Mouse (Mus musculus) left cerebral cortex, postnatal 4 days (tissue): Measurements from ENCODE around the gene Ankdd1b. TPM values are rescaled to one million over a fixed set of nuclear protein-coding genes. Genes with fewer than 3 reads are reported as not detected.

Experiments
- DNase-seq: peaks from one replicate; pipeline ENCODE4 v3.0.0-alpha.2; 2022
- intact Hi-C: fragments of 180-260 bp; cut with DNase I; formaldehyde crosslinking; loops from one replicate; pipeline ENCODE4 v1.15.1; 2025
- total RNA-seq, 2 experiments: library from RNA; stranded (reverse); gene quantifications; 2 replicates each; pipeline ENCODE4 v1.2.3; 2021

Ankdd1b gene
- total RNA-seq, 2 experiments from 2014 or later = not detected

DNA sequence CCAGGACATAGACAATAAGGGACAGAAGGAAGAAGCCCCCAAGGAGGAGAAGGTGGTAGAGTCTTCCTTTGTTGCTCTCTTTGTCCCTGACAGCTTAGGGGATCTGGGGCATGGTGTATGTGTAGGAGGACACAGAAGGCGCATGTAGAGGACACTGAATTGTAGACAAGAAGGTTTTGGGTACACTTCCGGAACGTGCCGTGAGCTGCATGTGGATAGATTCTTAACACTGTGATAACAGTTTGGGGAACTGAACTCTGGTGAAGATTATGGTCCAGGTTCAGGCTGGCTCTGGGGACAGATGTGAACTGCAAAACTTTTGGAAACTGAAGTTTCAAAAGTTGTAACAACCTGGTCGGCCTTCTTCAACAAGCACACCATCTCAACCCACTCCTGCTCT is 13.4 kb downstream of the Ankdd1b start:
- intact Hi-C loops = no loop called here
- DNase-seq = no peak

DNA sequence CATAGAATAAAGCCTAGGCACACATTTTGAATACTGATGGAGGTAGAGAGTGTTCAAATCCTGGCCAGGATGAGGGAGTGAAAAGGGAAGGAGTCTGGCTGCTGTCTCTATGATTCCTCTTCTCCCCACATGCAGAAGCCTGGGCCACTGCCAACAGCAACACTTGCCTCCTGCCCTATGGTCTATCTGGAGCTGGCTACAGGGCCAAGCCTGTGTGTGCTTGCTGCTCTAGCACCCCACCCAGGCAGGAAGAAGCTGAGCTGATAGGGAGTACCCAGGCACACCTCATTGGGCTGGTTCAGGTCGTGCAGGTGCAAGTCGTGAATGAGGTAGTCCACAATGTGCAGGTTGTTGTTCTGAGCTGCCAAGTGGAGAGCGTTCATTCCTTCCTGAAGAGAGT is 16.7 kb downstream of the Ankdd1b start:
- intact Hi-C loops = no loop called here
- DNase-seq = peak; percentile 24

DNA sequence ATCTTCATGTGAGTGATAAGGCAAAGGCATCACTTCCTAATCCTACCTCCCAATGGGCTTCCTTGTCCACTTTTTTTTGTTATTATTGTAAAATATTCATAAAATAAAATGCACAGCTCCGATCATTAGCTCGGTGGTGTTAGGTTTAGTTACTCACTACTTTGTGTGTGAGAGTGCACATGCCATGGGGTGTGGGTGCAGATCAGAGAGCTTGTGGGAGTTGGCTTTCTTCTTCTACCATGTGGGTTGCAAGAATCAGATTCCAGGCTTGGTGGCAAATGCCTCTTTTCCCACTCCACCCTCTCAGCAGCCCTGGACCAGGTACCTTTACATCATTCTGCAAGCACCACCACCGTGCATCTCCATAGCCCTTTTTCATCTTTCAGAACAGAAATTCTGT is 18.4 kb downstream of the Ankdd1b start:
- intact Hi-C loops = no loop called here
- no peak for DNase-seq

DNA sequence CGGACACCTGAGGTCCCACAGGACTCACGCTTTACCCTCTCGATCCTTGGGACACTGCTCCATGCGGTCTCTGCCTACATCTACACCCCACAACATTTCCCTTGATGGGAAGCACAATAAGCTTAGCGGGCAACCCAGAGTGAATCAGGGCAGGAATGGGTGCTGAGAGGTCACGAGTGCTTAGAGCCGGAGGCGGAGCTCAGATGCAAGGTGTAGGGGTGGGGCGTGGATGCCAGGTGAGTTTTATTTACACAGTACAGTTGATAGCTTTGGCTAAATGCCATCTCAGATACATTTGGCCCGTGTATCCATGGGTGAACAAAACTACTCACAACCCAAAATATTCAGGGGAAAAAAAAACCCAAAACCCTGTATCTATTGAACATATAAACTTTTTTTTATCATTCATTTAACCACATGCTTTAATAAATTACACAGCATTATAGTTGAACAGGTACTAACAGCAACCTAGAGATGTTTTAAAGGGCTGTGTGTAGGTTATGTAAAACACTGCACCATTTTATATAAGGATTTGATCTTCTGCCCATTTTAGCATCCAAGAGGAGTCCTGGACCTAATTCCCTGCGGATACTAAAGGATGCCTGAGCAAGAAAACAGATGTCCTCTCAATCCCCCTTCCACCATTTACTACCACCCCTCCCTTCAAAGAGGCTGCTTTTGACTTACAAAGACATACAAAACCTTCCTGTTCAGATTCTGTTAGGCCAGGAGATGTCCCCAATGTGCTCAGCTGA is 19.4 kb downstream of the Ankdd1b start:
- no peak for DNase-seq
- intact Hi-C loops = no loop called here

DNA sequence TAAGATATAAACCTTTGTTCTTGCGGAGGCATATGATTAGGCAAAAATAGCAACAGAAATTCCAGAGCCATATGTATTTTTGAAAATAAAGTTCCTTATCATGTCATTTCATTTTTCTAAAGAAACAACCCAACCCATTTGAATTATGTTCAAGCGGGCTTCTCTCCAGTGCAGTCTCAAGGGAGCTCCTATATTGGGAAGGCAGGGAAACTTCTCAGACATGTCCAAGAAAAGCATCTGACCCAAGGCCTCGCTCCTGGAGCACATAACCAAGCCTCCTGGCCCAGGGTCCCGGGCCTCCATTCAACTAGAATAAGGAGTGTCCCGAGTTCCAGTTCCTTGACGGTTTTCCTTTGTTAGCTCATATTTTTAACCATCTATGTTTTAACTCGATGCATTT is 20.1 kb downstream of the Ankdd1b start:
- DNase-seq = no peak
- intact Hi-C loops = no loop called here

DNA sequence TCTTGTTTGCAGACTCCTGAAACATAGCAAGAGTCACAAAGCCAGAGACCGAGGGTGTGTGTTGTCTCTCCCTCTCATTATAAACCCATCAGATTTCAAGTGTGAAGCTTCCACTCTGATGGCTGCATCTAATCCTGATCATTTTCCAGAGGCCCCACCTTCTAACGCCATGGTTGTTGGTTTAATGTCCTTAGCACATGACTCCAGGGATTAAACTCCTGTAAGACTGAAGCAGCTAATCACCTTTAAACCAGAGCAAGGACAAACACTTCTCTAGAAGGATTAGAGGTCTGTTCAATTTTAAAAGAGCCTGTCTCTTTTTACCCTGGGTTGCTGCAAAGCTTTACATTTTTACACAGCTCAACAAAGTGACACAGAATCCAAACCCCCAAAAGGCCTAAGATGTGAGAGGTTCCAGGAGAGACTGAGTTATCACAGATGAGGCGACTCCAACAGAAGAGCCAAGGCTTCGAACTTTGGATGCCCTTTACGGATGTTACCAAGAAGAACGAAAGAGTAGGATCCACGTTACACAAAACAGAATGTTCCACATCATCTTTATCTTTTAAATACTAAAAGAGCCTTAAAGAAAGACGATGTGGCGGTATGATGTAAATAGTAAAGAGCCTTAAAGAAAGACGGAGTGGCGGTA is 20.7 kb downstream of the Ankdd1b start:
- DNase-seq = no peak
- intact Hi-C loops = no loop called here

DNA sequence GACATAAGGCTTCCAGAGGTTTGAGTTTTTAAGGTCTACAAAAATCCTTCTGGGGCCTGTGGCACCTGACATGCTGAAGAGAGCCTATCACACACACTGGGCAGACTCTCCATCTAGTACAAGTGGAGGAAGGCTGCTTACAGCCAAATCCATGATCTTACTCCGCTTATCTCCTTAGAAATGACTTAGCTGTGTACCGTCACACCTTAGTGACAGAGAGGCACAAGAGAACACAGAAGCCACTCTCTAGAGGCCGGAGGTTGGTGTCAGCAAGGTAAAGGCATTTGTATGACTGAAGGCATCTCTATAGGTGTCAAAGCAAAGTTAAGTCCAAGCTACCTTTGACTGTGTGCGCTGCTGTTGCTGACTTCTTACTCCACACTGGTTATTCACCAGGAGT is 30.6 kb downstream of the Ankdd1b start:
- DNase-seq = no peak
- intact Hi-C loops = no loop called here

DNA sequence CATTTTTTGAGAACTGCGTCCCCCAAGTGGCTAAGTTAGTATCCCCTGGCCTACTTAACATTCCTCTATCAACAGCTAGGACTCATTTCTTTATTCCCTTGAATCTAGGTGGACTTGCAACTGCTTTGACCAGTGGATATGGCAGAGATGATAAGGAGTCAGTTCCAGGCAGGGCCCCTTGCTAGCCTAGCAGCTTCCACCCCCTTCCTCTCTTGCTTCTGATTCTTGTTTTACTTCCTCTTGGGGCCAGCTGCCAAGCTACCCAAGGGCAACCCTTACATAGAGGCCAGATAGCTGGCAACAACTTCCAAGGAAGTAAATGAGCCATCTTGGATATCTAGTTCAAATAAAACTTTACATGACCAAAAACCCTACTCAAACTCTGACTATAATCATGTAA is 34.1 kb downstream of the Ankdd1b start:
- no peak for DNase-seq
- intact Hi-C loops = no loop called here

DNA sequence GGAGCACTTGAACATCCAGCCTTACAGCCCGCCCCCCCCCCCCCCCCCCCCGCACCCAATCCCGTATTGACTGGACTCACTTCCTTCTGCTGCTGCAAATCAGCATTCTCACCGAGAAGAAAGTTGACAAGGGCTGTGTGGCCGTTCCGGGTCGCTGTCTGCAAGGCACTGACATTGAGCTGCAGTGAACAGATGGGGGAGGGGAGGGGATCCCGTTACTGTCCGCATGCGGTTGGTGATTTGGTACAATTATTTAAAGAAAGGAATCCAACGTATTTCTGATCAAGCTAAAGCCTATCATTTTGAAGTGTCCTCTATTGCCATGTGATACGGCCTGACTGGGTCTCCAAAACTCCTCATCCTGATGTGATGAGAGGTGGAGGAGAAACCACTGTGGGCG is 35.2 kb downstream of the Ankdd1b start:
- peak; percentile 16 for DNase-seq
- intact Hi-C loops = no loop called here

DNA sequence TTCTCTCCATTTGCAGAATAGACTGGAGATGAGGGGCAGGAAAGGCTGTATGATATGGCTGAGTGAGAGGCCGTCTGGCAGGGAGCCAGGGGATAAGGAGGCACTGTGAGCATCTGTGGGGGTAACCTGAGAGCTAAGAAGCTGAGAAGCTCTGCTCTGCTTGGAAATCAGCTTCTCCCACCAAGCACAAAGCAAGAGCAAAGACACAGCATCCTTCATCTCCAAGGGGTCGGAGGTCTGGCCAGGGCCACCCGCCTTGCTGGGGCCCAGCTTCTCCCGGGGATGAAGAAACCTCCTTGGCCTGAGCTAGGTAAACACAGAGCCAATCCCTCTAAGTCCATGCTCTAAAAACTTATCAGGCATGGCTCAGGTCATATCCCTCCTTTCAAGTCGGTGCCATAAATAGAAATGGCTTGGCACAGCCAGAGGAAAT is 36.1 kb downstream of the Ankdd1b start:
- intact Hi-C loops = no loop called here

DNA sequence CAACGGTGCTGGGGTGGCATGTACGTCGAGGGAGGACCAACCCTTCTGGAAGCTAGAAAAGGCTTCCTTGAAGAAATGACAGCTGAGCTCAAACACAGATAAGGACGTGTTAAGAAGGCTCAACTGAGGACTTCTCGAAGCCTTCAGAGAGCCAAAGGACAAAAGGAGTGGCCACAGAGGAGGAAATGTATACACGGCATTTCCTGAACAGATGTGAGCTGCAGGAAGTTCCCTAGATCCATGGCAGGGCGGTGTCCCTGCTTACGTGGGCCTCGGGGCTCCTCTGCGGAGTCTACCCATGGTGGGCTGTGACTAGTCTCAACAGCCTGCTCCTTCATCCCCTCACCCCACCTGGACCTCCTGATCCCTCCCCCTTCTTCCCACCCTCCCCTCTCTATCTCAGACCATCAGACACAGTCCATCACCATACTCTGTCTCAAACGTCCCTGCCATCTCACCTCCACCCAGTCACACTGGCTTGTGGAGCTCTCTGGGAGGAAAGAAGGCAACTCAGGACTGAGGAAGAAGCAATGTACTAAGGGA is 37.3 kb downstream of the Ankdd1b start:
- DNase-seq = no peak
- intact Hi-C loops = no loop called here

More for the DNA sequence above, 36.1 kb downstream of the Ankdd1b start:
- DNase-seq = peak; percentile 27

DNA sequence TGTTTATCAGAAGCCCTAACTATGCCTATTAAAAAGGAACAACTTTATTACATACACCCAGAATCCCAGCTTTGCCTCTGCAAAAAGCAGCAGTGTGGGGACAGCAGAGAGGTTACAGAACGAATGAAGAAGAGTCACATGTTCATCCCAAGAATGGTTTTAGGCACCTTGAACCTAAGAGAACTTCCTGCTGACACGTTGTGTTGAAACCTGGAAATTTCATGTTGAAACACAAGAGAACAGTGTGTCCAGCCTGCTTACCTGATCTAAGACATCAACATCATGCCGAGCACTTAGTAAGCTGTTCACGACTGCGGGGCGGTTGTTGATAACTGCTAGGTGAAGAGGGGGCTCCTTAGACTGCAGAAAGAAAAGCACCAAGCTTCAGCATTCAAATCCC is 38.0 kb downstream of the Ankdd1b start:
- intact Hi-C loops = no loop called here
- DNase-seq = no peak

DNA sequence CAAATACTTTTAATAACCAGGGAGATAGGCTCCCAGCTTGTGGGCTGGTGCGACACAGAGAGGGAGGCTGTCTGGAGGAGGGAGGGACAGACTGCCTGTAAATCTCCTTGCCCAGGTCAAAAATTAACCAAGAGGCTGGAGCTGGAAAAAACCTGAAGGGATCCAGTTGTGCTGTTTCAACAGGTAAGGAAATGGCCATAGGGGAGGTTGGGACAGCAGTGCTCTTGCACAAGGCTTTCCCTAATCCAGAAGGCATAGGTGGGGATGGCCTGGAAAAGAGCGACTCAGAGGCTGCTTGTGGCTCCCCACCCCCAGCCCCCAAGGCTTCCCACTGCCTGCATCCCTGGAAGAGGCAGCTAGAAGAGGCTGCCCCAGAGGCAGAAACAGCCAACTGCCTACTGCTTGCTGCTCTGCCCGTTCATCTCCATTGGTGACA is 38.6 kb downstream of the Ankdd1b start:
- intact Hi-C loops = no loop called here
- DNase-seq = no peak

DNA sequence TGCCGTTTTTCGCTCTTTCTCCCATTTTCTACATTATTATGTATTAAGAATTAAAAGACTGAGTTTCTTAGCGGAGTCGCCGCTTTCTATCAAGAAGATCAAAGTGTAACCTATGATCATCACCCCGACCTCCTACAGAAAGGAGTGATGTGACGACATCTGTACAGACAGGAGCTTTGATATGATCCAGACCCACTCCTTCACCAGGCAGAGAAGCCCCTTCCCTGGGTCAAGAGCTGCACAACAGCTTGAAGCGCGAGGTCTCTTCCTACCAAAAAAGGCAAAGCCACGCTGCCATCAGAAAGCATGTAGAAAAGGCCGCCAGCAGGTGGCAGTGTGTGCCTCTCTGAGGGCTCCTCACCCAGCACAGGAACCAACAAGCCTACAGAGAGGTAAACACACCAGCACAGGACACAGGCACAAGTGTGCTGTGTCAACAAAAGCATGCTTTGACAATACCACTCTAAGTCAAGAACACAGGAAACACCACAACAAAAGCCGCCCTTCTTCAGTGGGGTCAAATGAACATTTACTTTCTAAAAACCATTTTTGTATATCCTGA is 39.3 kb downstream of the Ankdd1b start:
- DNase-seq = peak; percentile 91
- intact Hi-C loops = loop anchor here (2.0 kb wide), 1 partner anchor 161 kb away; no protein-coding TSS in a partner anchor

DNA sequence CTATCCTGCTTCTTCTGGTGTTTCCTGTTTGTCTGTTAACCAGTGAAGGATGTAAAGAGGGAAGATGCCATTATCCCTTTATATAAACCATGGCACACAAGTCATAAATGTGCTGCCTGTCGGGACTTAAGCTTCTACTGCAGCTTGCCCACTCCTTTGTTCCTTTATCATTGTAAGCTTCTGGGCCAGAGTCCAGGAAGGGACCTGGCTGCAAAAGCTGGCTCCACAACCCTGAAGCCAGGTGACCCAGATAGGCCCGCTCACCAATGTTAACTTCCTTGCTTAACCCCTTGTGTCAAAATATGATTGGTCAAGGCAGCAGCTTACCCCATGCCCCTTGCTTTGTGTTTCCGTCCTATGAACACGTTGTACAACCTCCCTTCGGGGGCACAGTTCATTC is 42.5 kb downstream of the Ankdd1b start:
- intact Hi-C loops = no loop called here
- DNase-seq = no peak

DNA sequence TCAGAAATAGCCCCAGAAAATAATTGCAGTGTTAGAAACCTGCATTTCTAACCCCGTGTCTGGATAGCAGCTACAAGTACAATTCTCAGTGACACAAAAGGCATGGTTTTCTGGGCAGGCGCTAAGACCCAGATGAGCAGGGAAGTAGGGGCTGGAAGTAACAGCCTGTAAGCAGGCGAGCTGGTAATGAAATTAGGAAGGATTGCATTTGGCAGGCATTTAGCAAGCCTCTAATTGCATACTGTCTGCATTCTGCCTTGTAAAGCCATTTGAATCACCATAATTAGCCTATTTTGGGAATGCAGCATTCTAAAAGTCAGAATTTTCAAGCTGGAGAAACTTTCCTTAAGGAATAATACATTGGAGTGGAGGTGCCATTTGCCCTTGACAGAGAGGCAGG is 45.0 kb downstream of the Ankdd1b start:
- intact Hi-C loops = no loop called here
- no peak for DNase-seq

DNA sequence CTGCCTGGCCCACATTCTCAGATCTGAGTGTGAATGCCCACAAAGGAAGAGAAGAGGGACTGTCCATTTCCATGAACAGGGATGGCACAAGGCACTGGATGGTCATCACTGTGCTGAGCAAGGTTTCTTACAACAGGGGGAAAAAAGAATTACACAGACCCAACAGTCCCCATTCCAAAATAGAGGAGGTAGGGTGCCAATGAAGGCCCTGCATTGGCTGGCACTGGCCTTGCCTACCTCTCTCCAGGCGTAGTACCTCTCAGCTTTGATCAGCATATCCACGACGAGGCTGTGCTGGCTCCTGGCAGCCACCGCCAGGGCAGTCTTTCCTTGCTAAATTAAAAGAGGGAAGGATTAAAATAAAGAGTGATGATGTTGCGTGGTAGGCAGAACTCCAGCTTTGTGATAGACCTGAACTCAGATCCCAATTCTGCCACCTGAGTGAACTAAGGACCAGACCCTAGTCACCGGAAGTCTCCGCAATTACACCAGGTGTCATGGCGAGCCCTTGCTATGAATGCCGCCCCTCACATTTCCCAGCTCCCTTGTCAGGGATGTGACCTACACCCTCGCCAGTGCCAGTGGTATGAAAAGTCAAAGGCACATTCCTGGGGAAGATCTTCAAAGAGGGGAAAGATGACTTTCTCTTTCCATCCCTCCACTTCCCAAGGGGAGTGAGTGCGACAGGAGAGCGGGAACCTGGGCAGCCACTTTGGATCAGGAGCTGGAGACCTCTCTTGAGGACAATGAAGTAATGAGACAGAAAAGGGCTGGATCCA is 46.3 kb downstream of the Ankdd1b start:
- no peak for DNase-seq
- intact Hi-C loops = no loop called here

DNA sequence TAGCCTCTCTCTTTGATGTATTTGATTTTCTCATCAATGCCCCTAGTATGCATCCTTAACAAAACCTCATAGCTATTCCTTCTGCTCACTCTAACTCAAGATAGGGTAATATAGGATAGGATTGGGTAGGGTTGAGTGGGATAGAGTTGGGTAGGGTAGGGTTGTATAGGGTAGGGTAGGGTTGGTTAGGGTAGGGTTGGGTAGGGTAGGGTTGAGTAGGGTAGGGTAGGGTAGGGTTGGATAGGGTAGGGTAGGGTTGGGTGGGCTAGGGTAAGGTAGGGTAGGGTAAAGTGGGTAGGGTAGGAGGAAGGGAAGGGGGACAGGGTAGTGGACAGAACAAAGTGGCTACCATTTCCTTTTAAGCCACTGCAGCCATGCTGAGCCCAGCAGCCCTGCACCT is 49.8 kb downstream of the Ankdd1b start:
- no peak for DNase-seq
- intact Hi-C loops = no loop called here

DNA sequence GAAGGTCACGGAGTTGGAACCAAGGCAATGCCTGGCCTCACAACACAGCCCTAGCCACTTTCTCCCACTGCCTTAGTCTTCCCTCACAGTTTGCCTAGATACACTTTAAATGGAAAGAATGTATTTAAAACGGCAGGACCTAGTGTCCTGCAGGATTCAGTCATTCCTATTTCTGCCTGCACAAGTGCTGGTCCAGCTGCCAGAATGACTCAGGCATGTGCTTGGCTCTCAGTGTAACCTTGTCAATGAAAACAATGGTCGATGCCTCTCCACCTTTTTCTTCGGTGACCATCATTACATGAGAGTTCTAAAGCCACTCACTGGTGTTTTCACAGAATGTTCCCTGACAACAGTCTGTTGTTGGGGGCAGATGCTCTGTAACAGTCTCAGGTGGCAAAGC is 52.5 kb downstream of the Ankdd1b start:
- DNase-seq = no peak
- intact Hi-C loops = no loop called here

DNA sequence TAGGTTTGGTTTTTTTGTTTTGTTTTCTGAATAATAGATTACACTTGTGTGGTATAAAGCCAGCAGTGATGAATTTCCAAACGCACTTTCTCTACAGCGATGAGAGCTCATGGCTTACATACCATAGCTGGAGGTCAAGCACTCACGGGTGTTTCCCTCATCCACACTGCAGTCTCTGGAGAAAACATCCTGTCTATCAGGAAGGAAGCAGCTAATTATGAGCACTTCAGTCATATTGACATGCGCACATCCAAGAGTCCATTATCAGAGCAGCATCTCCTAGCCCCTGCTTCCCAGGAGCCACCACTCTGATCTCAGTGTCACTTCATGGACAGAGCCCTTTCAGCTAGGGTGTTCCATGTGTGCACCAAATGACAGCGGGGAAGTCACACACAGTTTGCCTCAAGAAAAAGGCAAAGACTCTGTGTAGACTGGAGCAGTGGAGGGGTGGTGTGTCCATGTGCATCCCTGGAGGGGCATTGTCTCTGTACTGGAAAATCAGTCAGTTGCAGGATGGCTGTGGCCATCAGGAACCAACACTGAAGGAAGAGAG is 53.7 kb downstream of the Ankdd1b start:
- intact Hi-C loops = no loop called here
- DNase-seq = no peak

DNA sequence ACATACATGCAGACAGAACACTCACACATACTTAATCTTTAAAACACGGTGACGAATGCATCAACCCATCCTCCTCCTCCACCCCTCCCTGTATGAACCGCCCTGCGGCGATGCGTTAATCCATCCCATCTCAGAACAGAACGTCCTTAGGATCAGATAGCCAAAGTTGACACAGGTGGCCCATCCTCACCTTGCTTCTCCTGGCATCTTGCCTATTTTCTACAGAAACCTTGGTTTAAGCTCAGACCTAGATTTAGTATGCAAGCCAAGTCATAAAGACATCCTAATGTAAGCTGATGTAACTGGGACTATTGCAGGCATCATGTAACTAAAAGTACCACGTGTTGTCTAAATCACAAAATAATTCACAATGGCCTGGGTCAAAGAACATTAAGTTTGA is 54.6 kb downstream of the Ankdd1b start:
- intact Hi-C loops = no loop called here
- no peak for DNase-seq
